Mouse (Mus musculus) kidney, adult 2 months (tissue): ENCODE measurements at regions not wholly inside any gene's neighbourhood (a gene's known extent, or its start where the extent isn't known, plus 50 kb on each side); places are given as distances from the start of the nearest gene placed in this dataset.

Experiments used
- CTCF ChIP-seq: fragments of 200-500 bp; conservative IDR thresholded peaks from 2 replicates; pipeline ENCODE4 v1.5.1; 2011; ENCODE audit warnings: low read depth, mild to moderate bottlenecking, control low read depth, low read length, moderate library complexity, mixed read lengths; ENCODE audit not compliant: insufficient read depth, insufficient read length
- POLR2A ChIP-seq: fragments of 200-500 bp; IDR thresholded peaks from one replicate; pipeline ENCODE4 v1.6.1; 2011; ENCODE audit warnings: low read depth, low read length, control low read depth

GRCm38 (mm10) chr8:8532907-8533306 is 128.1 kb downstream of the Efnb2 start:
- TF ChIP-seq POLR2A, result no peak
- TF ChIP-seq CTCF, result no peak
